Mouse (Mus musculus): Measurements from ENCODE around the gene Ifih1.

DNA sequence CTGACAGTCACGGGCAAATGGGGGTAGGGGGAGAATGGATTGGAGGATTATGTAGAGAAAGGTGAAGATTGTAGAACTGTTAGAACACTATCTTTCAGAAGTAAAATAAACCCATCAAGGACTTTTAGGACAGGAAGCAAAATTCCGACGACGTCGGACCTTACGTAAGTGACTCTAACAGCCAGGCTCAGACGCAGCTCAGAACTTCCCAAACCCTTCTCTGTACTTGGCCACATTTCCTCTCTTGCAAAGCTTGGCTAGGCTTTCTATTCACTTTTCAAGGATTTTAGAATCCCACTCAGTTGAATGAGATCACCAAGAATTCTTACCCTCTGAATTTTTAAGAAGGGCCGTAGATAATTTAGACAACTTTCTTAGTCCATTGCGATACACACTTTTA lies 89.7 kb downstream of the Ifih1 start:
- TF ChIP-seq POLR2A (IDR thresholded peaks at IDR 0.05; ENCODE audit: low read depth, low read length) (no peak), CTCF (IDR thresholded peaks at IDR 0.05; ENCODE audit: extremely low read depth, insufficient read length, insufficient replicate concordance, low read depth, low read length) (no peak)
